Mouse (Mus musculus) MEL (cell line): ENCODE measurements around the gene Wwc2.

ENCODE experiments used
- CHD1 ChIP-seq: IDR thresholded peaks from 2 replicates; pipeline ENCODE4 v1.6.1; 2012; ENCODE audit warnings: low read depth, mild to moderate bottlenecking, inconsistent platforms, low read length, improper control_type of control experiment
- CHD2 ChIP-seq: IDR thresholded peaks from 2 replicates; pipeline ENCODE4 v1.6.1; 2011; ENCODE audit warnings: low read length, improper control_type of control experiment
- GATA1 ChIP-seq: IDR thresholded peaks from 2 replicates; pipeline ENCODE4 v1.6.1; 2011; ENCODE audit warnings: low read depth, low read length, improper control_type of control experiment
- KAT2A ChIP-seq: conservative IDR thresholded peaks from 2 replicates; pipeline ENCODE4 v1.6.1; 2012; ENCODE audit warnings: low read depth, low read length, improper control_type of control experiment, inconsistent platforms
- MAFK ChIP-seq: IDR thresholded peaks from 2 replicates; pipeline ENCODE4 v1.6.1; 2011; ENCODE audit warnings: low read depth, mild to moderate bottlenecking, low read length, improper control_type of control experiment, borderline replicate concordance
- MAZ ChIP-seq: IDR thresholded peaks from 2 replicates; pipeline ENCODE4 v1.6.1; 2012; ENCODE audit warnings: low read depth, mild to moderate bottlenecking, inconsistent platforms, low read length, improper control_type of control experiment
- POLR2A ChIP-seq, 2 experiments: IDR thresholded peaks; 2 replicates each; pipeline ENCODE4 v1.6.1; 2011 to 2012; ENCODE audit warnings: low read length in 2 of 2, mild to moderate bottlenecking in 2 of 2, control low read depth in 1 of 2, improper control_type of control experiment in 1 of 2, low read depth in 1 of 2, moderate library complexity in 1 of 2; ENCODE audit not compliant: control insufficient read depth in 1 of 2, insufficient read depth in 1 of 2, poor library complexity in 1 of 2
- UBTF ChIP-seq: IDR thresholded peaks from 2 replicates; pipeline ENCODE4 v1.6.1; 2012; ENCODE audit warnings: low read depth, mild to moderate bottlenecking, inconsistent platforms, low read length, improper control_type of control experiment, moderate library complexity, borderline replicate concordance; ENCODE audit not compliant: insufficient read depth
- ZNF384 ChIP-seq: IDR thresholded peaks from 2 replicates; pipeline ENCODE4 v1.6.1; 2012; ENCODE audit warnings: low read depth, mild to moderate bottlenecking, inconsistent platforms, low read length, improper control_type of control experiment

GRCm38 (mm10) chr8:47787705-47788104, 203.0 kb downstream of the Wwc2 start:
- TF ChIP-seq ZNF384: no peak
- no peak for TF ChIP-seq UBTF
- TF ChIP-seq MAFK: no peak
- no peak for TF ChIP-seq KAT2A
- no peak for TF ChIP-seq CHD1
- TF ChIP-seq POLR2A (IDR thresholded peaks at IDR 0.05; ENCODE audit: control insufficient read depth in 1 of 2, insufficient read depth in 1 of 2, low read depth in 1 of 2, low read length in 2 of 2, poor library complexity in 1 of 2): no peak
- peak; percentile 16; the same call in 1 of the 2 replicates for TF ChIP-seq GATA1
- TF ChIP-seq CHD2: no peak
- TF ChIP-seq MAZ: no peak
